In genomic region chr4:95045133-95045532, GRCm38 (mm10) we compare ENCODE assay signal across 14 mouse cellular contexts. TPM values are rescaled to one million over a fixed set of nuclear protein-coding genes. Genes with fewer than 3 reads are reported as not detected.
DNase-seq lines count a peak whose midpoint lies in the region; ATAC-seq and TF ChIP-seq lines count a peak whose summit lies in the region.
"Had no signal": no experiment of that assay in that cellular context is flagged by ENCODE, and none has a peak within 500 bp of the region (broad histone marks: within the 10 kb centered on the region; RNA-seq: fewer than 3 reads in every experiment).

No protein-coding gene starts in this region.

- no peak for ATAC-seq in liver, embryonic 11.5 days (replicated peaks; ENCODE audit: low FRiP score)
- ATAC-seq in megakaryocyte progenitor cell, adult 5-6 weeks (replicated peaks; ENCODE audit: poor library complexity), result peak; percentile 47; the same call in 1 of the 2 replicates

- intact Hi-C loops in left cerebral cortex, postnatal 25 days (cut with DNase I), result no loop called here

- TF ChIP-seq POLR2A in liver, adult 2 months (IDR thresholded peaks at IDR 0.05; ENCODE audit: extremely low read depth, insufficient read depth, low read length), result no peak

- H3K27me3 ChIP-seq in liver, adult 2 months (ENCODE audit: control insufficient read depth, insufficient read depth, low read length), result no peaks in the 10 kb centered on the region
- no peaks in the 10 kb centered on the region for H3K27me3 ChIP-seq in liver, embryonic 11.5 days (replicated peaks; ENCODE audit: control insufficient read depth, insufficient read depth, low read length)
- H3K27me3 ChIP-seq in E14TG2a.4 (ENCODE audit: insufficient read depth, low read length), result peaks cover 33% of the 10 kb centered on the region
- H3K27me3 ChIP-seq: neural tube, embryonic 12.5 days had no signal

- no peaks in the 10 kb centered on the region for H3K36me3 ChIP-seq in liver, adult 2 months (ENCODE audit: control insufficient read depth, insufficient read depth, low read length)
- H3K36me3 ChIP-seq in liver, embryonic 11.5 days (ENCODE audit: control insufficient read depth, insufficient read depth, low read length), result no peaks in the 10 kb centered on the region
- no peaks in the 10 kb centered on the region for H3K36me3 ChIP-seq in E14TG2a.4 (ENCODE audit: insufficient read depth, low read length)
- H3K36me3 ChIP-seq: limb, embryonic 10.5 days; neural tube, embryonic 12.5 days had no signal

- peak; percentile 28 for DNase-seq in embryo, embryonic 10.5 days (ENCODE audit: low spot score)
- no peak for DNase-seq in embryo, embryonic 10 days (ENCODE audit: low spot score)
- no peak for DNase-seq in liver, adult 2 months (ENCODE audit: extremely low read depth, low read depth, low spot score)
- DNase-seq in liver, embryonic 11.5 days (ENCODE audit: low spot score), result no peak
- DNase-seq in urinary bladder, adult 2 months (ENCODE audit: low spot score), result no peak
- no peak for DNase-seq in left cerebral cortex, postnatal 25 days (ENCODE audit: low spot score in 2 of 2)
- DNase-seq: embryo, embryonic 11 days; kidney, postnatal 25 days; thymus, adult 2 months had no signal

- H3K27ac ChIP-seq in liver, adult 2 months (replicated peaks; ENCODE audit: insufficient read depth, low read depth, low read length), result no peak overlapping the region
- H3K27ac ChIP-seq in liver, embryonic 11.5 days (ENCODE audit: low read depth, low read length), result no peak overlapping the region
- H3K27ac ChIP-seq: limb, embryonic 10.5 days; neural tube, embryonic 12.5 days had no signal

- TF ChIP-seq CTCF in liver, adult 2 months (IDR thresholded peaks at IDR 0.05; ENCODE audit: low read depth, low read length), result peak; percentile 3; the same call in 1 of the 2 replicates
- TF ChIP-seq CTCF in E14TG2a.4 (conservative IDR thresholded peaks at IDR 0.05; ENCODE audit: low read length), result peak; percentile 46

- no peak overlapping the region for H3K4me2 ChIP-seq in liver, embryonic 11.5 days
- H3K4me2 ChIP-seq: neural tube, embryonic 12.5 days had no signal

- no peaks in the 10 kb centered on the region for H3K79me2 ChIP-seq in liver, adult 2 months (ENCODE audit: control insufficient read depth, insufficient read depth, low read length)

- no peak overlapping the region for H3K9ac ChIP-seq in liver, adult 2 months (ENCODE audit: low read depth, low read length)
- H3K9ac ChIP-seq in liver, embryonic 11.5 days (ENCODE audit: low read depth, low read length), result no peak overlapping the region
- H3K9ac ChIP-seq: neural tube, embryonic 12.5 days had no signal

- 93% methylated on average over 1 of the region's 1 CpGs for whole genome bisulfite sequencing in liver, adult 2 months
- 59% methylated on average over 1 of the region's 1 CpGs for WGBS in liver, embryonic 11.5 days

- no peaks in the 10 kb centered on the region for H3K9me3 ChIP-seq in liver, embryonic 11.5 days (ENCODE audit: control insufficient read depth, low read length)
- H3K9me3 ChIP-seq in E14TG2a.4 (ENCODE audit: low read length), result no peaks in the 10 kb centered on the region
- H3K9me3 ChIP-seq: limb, embryonic 10.5 days; megakaryocyte, embryonic 14.5 days; neural tube, embryonic 12.5 days had no signal

- H3K4me1 ChIP-seq in liver, adult 2 months (ENCODE audit: control insufficient read depth, insufficient read depth, low read length), result 0 out of 2 replicates have a peak, but pooled peaks cover 2% of the 10 kb centered on the region
- H3K4me1 ChIP-seq in liver, embryonic 11.5 days (replicated peaks; ENCODE audit: control insufficient read depth, insufficient read depth, low read length), result no peaks in the 10 kb centered on the region
- H3K4me1 ChIP-seq in E14TG2a.4 (replicated peaks; ENCODE audit: low read depth, low read length), result peaks cover 8% of the 10 kb centered on the region

- no peak overlapping the region for H3K4me3 ChIP-seq in liver, adult 2 months (ENCODE audit: insufficient read depth, low read depth, low read length)
- H3K4me3 ChIP-seq in liver, embryonic 11.5 days (ENCODE audit: low read depth, low read length), result no peak overlapping the region
- no peak overlapping the region for H3K4me3 ChIP-seq in E14TG2a.4 (replicated peaks; ENCODE audit: low read length)
- H3K4me3 ChIP-seq: limb, embryonic 10.5 days; megakaryocyte, embryonic 14.5 days; neural tube, embryonic 12.5 days had no signal

RNA-seq across cellular contexts. Expression of gene Jun, which starts 6.9 kb away (rescaled TPM):
- 3.7 and 5.2 TPM in 2 replicates for total RNA-seq in liver, adult 2 months (2014; rRNA removed)
- 3.2 and 5.7 TPM in 2 replicates for polyA plus RNA-seq in liver, adult 2 months (2012; rRNA removed)
- 16.4 and 20.7 TPM in 2 replicates for polyA plus RNA-seq in liver, embryonic 11.5 days (2014; fragmentation: Nextera tagmentation; extraction: Ambion mirVana)
- 64.6 and 106 TPM in 2 replicates for total RNA-seq in megakaryocyte progenitor cell, adult 5-6 weeks (2015)
- 121 and 159 TPM in 2 replicates for total RNA-seq in megakaryocyte progenitor cell, adult 5-6 weeks (2017)
- polyA plus RNA-seq in urinary bladder, adult 2 months (2012; rRNA removed), result 32.3 and 39.6 TPM in 2 replicates
- total RNA-seq in left cerebral cortex, postnatal 25 days (2021), result 10 to 100 TPM; 47.0 to 61.4 TPM
